Mouse (Mus musculus) embryo, embryonic 11 days (tissue): ENCODE measurements around the gene Anxa5.
A peak's percentile ranks its signal among the peaks of the same experiment; 100 is the strongest.

Experiments used
- DNase-seq: peaks from one replicate; pipeline ENCODE4 v3.0.0-alpha.2; 2015

Gene Anxa5

DNA sequence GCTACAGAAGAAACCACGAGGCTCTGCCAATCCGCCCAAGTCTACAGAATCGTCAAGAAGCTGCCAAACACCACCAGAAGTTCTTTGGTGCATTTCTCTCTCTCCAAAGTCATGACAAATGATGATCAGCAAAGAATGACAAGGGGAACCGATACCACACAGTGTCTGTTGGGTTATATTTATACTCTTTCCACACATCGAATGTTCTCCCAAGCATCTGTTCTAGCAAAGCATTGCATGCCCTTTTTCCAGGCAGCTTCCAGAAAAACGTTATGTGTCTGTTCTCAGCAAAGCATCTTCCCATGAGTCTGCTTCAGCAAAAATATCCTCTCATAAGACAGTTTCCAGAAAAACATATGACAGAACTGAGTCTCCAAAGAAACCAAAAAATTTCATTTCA, 11.2 kb upstream of the Anxa5 start:
- DNase-seq = no peak

DNA sequence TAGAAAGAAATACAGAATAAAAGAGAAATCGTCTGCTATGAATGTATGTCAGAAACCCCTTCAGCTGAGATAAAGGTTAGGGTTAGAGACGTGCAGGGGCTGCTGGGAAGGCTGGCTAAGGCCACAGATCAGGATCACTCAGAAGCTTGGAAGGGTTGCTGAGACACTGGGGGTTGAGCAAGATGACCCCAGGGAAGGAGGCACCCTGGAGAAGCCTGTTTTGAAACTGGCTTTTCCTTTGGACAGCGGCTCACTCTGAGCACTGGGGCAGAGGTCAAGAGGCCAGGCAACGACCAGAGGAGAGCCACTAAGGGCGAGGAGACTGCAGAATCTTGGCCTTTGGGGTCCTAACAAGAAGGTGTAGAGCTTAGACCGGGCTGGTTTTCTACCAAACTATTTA, 10.5 kb upstream of the Anxa5 start:
- no peak for DNase-seq

DNA sequence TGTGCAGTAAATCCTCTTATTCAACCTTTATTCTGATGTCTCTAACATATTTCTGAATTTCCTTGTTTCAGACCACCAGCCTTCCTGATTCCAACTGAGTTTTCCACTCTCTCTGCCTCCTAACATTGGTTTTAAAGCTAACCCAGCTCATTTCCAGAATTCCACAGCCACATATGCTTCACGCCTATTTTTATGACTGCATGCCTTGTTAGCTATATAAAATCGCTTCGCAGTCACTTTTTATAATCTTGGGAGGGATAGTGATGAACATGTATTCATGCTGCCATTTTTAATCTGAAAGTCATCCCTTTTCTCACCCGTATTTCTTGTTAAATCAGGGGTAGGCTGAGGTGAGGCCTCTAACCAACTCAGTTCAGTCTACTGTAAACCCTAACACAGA, 8.6 kb upstream of the Anxa5 start:
- DNase-seq = no peak

- no peak for DNase-seq
These were observed 7.2 kb upstream of the Anxa5 start for GRCm38 (mm10) chr3:36482940-36483339.

DNA sequence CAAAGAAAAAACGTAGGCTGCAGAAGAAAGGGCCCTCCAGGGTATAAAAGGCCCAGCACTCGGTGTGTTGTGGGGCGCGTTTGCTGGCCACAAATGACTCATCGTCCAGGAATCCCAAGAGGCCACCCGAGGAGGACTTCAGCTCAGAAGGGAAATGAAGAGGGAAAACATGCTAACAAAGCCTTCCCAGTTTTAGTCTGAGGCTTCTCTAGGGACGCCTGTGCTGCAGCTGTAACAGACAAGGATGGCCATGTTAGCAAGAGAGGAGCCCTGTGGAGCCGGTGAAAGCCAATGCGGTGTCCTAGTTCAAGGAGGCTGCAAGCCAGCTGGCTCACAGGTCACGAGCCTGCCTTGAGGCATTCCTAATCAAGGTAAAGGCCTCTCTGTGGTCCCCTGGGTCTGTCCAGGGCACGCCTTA, 6.1 kb upstream of the Anxa5 start:
- peak; percentile 72 for DNase-seq

DNA sequence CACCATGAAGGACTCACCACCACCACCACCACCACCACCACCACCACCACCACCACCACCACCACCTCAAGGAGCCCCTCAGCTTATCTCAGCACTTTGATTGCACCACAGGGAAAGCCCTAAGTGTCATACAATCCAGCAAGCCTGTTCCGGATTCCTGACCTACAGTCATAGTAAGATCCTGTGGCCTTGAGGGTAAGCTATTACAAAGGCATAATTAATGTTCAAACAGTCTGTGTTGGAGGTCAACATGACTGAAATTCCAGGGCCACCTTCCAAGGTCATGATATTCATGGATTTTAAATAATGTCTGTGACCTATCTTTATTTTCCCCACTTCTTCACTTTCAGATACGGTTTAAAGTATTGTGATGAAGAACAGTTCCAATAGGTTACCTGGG, 4.8 kb upstream of the Anxa5 start:
- DNase-seq = no peak

DNA sequence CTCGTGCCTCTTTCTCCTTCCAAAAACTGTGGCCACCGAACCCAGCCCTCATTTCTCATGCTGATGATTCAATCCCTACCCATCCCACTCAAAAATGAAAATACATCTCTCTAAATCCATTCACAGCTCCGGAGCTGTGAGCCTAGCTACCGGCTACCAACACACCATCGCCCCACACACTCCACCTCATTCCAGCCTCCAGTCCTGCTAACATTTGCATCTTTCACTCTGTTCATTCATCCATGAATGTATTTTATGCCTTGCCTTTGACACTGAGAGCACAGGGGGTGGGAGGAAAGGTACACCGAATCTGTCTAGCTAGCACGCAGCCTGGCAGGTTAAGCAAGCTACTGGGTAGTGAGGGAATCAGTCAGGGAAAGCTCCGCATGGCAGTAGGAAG, 3.1 kb upstream of the Anxa5 start:
- no peak for DNase-seq

- peak; percentile 41 for DNase-seq
These were observed 814 bp upstream of the Anxa5 start for GRCm38 (mm10) chr3:36476261-36477155.

- DNase-seq = peak; percentile 29
These were observed 683 bp downstream of the Anxa5 start for GRCm38 (mm10) chr3:36474938-36475483.

- DNase-seq = no peak
These were observed 1.3 kb downstream of the Anxa5 start for GRCm38 (mm10) chr3:36474421-36474820.

GRCm38 (mm10) chr3:36473222-36473621, 2.5 kb downstream of the Anxa5 start:
- DNase-seq = no peak

GRCm38 (mm10) chr3:36471856-36472255, 3.8 kb downstream of the Anxa5 start:
- no peak for DNase-seq

- DNase-seq = no peak
These were observed 6.8 kb downstream of the Anxa5 start for GRCm38 (mm10) chr3:36468871-36469270.

DNA sequence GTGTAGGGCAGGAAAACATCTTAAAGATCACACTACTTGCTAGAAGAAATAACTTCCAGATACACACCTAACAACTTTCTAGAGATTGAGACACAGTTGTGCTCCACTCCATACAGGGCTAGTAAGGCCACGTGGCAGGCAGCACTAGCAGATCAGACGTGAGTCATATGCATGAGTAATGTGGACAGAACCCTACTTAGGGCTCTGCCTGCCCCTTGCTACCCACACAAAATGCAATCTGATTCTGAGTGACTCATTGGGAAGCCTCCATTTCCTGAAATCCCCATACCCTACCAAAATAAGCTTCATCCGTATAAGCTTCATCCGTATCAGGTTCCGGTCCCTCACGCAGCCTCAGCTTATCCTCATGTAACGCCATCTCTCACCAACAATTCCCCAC, 8.1 kb downstream of the Anxa5 start:
- DNase-seq = no peak

DNA sequence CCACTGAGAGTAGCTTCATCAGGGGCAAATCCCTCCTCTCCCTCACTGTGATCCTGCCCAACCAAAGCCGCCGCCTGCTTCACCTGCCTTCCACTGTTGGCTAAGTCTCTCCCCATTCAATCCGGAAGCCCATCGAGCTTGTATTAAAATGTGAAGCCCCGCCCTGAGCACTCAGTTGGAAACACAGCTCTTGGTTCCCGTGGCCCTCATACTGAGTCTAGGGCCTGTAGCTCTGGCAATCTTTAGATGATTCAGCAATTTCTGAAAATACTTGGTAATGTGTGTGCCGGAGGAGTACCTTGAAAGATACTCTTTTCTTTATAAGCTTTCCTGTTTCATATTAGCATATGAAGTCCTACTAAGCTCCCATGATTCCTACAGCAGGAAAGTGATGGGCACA, 10.2 kb downstream of the Anxa5 start:
- DNase-seq = no peak

DNA sequence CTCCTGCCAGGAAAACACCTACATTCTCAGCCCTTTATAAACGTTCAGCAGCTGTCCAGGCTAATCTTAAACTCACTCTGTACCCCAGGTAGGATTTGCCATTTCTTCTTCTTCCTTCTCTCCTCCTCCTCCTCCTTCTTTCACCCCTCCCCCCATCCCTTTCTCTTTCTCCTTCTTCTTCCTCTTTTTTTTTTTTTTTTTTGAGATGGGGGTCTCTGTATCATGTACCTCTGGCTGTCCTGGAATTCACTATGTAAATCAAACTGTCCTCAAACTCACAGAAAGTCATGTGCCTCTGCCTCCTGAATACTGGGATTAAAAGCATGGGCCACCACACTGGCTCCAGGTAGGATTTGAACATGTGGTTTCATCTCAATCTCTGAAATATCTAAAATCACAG, 13.3 kb downstream of the Anxa5 start:
- no peak for DNase-seq

DNA sequence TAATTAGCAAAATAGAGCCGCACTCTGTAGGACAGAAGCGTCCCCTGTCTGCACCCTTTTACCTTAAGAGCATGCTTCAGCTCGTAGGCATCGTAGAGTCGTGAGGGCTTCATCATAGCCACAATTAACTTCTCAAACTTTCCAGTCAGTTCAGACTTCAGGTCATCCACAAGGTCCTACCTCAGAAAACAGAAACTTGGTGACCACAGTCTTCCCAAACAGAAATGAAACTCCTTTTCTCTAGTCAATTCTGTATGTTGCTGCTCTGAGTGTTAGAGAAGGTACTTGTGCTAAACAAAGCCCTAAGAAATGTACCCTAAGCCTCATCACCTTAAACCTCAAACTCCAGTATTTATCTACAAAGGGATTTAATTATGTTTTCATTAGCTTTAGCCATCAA, 13.9 kb downstream of the Anxa5 start:
- DNase-seq = no peak

GRCm38 (mm10) chr3:36460717-36461116, 15.0 kb downstream of the Anxa5 start:
- DNase-seq = no peak

- no peak for DNase-seq
These were observed 20.1 kb downstream of the Anxa5 start for GRCm38 (mm10) chr3:36455566-36455965.

GRCm38 (mm10) chr3:36455124-36455523, 20.6 kb downstream of the Anxa5 start:
- no peak for DNase-seq

DNA sequence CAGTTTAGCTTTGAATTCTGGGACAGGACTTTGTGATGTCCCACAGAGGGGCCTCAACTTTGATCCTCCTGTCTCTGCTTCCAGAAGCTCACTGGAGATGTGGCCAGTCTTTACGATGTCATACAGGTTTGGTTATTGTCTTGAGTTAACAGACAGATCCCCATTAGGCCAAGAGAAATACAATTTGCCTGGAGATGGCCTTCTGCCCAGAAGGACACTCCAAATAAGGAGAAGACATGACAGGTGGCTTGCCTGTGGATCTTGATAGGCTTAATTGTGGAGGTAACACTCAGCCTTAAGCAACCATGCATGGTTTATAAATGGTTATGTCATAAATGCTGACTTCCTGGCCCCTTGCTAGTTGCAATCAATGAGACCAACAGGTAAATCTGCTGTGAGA, 23.2 kb downstream of the Anxa5 start:
- no peak for DNase-seq

GRCm38 (mm10) chr3:36449292-36450165, 26.2 kb downstream of the Anxa5 start:
- peak; percentile 27 for DNase-seq

- DNase-seq = no peak
These were observed 28.8 kb downstream of the Anxa5 start for GRCm38 (mm10) chr3:36446918-36447317.

DNA sequence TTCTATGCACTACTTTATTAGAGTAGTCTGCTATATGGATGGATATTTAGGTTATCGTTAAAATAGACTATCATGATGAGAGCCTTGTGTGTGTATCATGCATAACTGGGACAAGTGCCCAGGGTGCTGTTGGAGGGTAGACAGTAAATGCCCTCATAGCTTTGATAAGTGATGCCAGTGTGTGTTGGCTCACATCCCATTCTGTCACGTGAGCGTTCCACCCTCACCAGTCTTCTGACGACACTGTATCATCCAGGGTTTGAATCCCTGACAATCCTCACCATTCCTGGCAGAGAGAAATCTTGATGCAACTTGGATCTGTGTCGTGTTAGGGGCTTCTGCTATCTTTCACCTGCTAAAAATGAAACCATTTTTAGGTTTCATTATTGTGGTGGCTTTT, 29.2 kb downstream of the Anxa5 start:
- DNase-seq = no peak
